Mouse (Mus musculus): ENCODE measurements around the gene Higd1a. TPM values are rescaled to one million over a fixed set of nuclear protein-coding genes. Genes with fewer than 3 reads are reported as not detected.

Higd1a gene
- polyA plus RNA-seq, 1 experiment from 2014 or later = 163 TPM

DNA sequence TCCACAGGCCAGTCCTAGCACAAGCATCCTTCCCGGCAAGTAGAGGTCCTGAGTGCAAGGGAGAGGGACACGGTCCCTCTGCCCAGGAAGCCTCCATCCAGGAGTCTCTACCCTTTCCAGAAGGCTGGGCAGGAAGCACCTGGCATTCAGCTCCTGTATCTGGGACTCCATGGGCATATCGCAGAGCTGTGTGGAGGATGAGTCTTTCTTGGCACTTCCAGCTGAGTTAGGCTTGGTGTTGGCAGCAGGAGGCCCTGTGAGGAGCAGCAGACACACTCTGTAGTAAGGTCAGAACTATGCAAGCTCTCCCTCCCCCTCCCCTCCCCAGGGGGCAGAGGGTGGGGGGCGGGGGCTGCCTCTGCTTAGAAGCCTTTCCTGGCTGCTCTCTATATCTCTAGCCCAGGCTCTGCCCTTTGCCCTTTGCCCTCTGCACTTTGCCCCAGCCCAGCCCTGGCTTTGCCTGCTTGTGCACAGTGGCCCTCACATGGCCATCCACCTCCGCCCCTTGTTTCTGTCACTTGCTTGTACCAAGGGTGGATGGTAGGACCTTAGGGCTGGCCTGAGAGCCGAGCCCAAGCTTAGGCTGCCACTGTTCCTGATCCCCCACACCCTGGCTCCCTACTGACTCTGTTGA lies 59.2 kb downstream of the Higd1a start:
- H3K9me3 ChIP-seq (ENCODE audit: low read depth, low read length) = no peaks in the 10 kb centered on the region
- no peak overlapping the region for H3K9ac ChIP-seq
- H3K4me3 ChIP-seq (ENCODE audit: low read depth, low read length) = no peak overlapping the region
- H3K27ac ChIP-seq (ENCODE audit: low read depth) = no peak overlapping the region
- no peak overlapping the region for H3K4me2 ChIP-seq
- TF ChIP-seq CTCF (IDR thresholded peaks at IDR 0.05; ENCODE audit: low read depth) = no peak
- no peaks in the 10 kb centered on the region for H3K27me3 ChIP-seq (ENCODE audit: insufficient read depth, low read length)
- no peaks in the 10 kb centered on the region for H3K4me1 ChIP-seq (ENCODE audit: insufficient read depth)
- ATAC-seq (ENCODE audit: insufficient read depth) (no peak), DNase-seq (no peak)
- no peaks in the 10 kb centered on the region for H3K36me3 ChIP-seq (ENCODE audit: insufficient read depth)
- 48% methylated on average over 6 of the region's 6 CpGs for WGBS

Other genes starting within 250 kb of the Higd1a start
- gene Lyzl4, start 216.3 kb downstream of the Higd1a start, polyA plus RNA-seq (2014; fragmentation: Nextera tagmentation; extraction: Ambion mirVana) = not detected in 2 replicates
- gene Vipr1, start 215.6 kb downstream of the Higd1a start, polyA plus RNA-seq (2014; fragmentation: Nextera tagmentation; extraction: Ambion mirVana) = 0.47 and 0.54 TPM in 2 replicates
- 8.1 and 9.6 TPM in 2 replicates for gene Sec22c, start 152.9 kb downstream of the Higd1a start, polyA plus RNA-seq (2014; fragmentation: Nextera tagmentation; extraction: Ambion mirVana)
- 105 and 109 TPM in 2 replicates for gene Ss18l2, start 148.0 kb downstream of the Higd1a start, polyA plus RNA-seq (2014; fragmentation: Nextera tagmentation; extraction: Ambion mirVana)
- gene Nktr, start 139.2 kb downstream of the Higd1a start, polyA plus RNA-seq (2014; fragmentation: Nextera tagmentation; extraction: Ambion mirVana) = 70.4 and 74.2 TPM in 2 replicates
- gene Zfp651, start 99.0 kb downstream of the Higd1a start, polyA plus RNA-seq (2014; fragmentation: Nextera tagmentation; extraction: Ambion mirVana) = 13.6 and 13.8 TPM in 2 replicates
- 0.17 and 0.30 TPM in 2 replicates for gene Klhl40, start 80.8 kb downstream of the Higd1a start, polyA plus RNA-seq (2014; fragmentation: Nextera tagmentation; extraction: Ambion mirVana)
- gene Hhatl, start 65.9 kb downstream of the Higd1a start, polyA plus RNA-seq (2014; fragmentation: Nextera tagmentation; extraction: Ambion mirVana) = 0.34 and 0.91 TPM in 2 replicates
- 0.39 and 0.78 TPM in 2 replicates for gene Ccdc13, start 18.9 kb downstream of the Higd1a start, polyA plus RNA-seq (2014; fragmentation: Nextera tagmentation; extraction: Ambion mirVana)
- gene Ackr2, start 40.0 kb upstream of the Higd1a start, polyA plus RNA-seq (2014; fragmentation: Nextera tagmentation; extraction: Ambion mirVana) = 0.88 TPM in 2 replicates
- not detected in 2 replicates for gene Cyp8b1, start 57.9 kb upstream of the Higd1a start, polyA plus RNA-seq (2014; fragmentation: Nextera tagmentation; extraction: Ambion mirVana)
- 1.7 and 2.2 TPM in 2 replicates for gene Fam198a, start 92.6 kb upstream of the Higd1a start, polyA plus RNA-seq (2014; fragmentation: Nextera tagmentation; extraction: Ambion mirVana)
- 9.9 and 10.5 TPM in 2 replicates for gene Pomgnt2, start 138.7 kb upstream of the Higd1a start, polyA plus RNA-seq (2014; fragmentation: Nextera tagmentation; extraction: Ambion mirVana)